Mouse (Mus musculus): ENCODE data around the gene Cd200r1.

- no peak for TF ChIP-seq CTCF (IDR thresholded peaks at IDR 0.05; ENCODE audit: low read depth, low read length)
- no peak for TF ChIP-seq GATA1 (IDR thresholded peaks at IDR 0.05; ENCODE audit: borderline replicate concordance, low read length)
- no peak for TF ChIP-seq POLR2AphosphoS5 (IDR thresholded peaks at IDR 0.05; ENCODE audit: insufficient replicate concordance, low read depth, low read length)
- TF ChIP-seq TAL1 (conservative IDR thresholded peaks at IDR 0.05; ENCODE audit: low read depth, low read length) = no peak
- TF ChIP-seq GATA2 (IDR thresholded peaks at IDR 0.05; ENCODE audit: borderline replicate concordance, low read depth, low read length) = no peak
These were observed 17.5 kb upstream of the Cd200r1 start for GRCm38 (mm10) chr16:44748007-44748406.

Data from G1E (cell line).